Mouse (Mus musculus): ENCODE measurements around the gene Ints2.

DNA sequence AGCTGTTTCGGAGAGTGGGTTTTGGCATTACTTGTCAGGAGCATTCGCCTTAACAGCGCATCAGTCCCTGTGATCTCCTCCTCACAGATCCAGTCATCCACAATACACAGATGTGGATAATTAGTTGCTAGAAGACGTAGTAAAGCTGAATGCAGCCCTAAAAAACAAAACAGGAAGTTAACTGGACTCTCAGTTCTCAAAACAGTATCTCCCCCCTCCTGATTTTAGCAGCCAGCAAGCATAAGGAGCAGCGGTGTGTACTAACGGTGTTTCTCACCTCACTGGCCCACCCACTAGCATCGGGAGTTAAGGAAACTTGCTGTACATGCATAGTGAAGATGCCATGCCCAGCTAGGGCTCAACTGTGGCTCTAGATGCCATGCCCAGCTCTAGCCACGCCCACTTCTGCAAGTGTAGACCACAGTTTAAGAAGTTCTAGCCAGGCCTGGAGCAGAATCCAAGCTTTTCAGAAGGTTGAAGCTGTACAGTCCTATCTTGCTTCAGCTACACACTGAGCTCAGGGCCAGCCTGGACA lies 30.7 kb downstream of the Ints2 start:
- TF ChIP-seq USF1 (IDR thresholded peaks at IDR 0.05; ENCODE audit: low read depth) (no peak), POLR2A (IDR thresholded peaks at IDR 0.05; ENCODE audit: insufficient read length, low read depth) (no peak), E2F4 (IDR thresholded peaks at IDR 0.05; ENCODE audit: insufficient read depth) (no peak), TCF12 (IDR thresholded peaks at IDR 0.05; ENCODE audit: insufficient read depth, poor library complexity, severe bottlenecking) (no peak), POLR2AphosphoS2 (IDR thresholded peaks at IDR 0.05; ENCODE audit: insufficient read length, low read depth) (no peak), CEBPB (IDR thresholded peaks at IDR 0.05; ENCODE audit: insufficient read depth, poor library complexity, severe bottlenecking) (no peak), TCF3 (IDR thresholded peaks at IDR 0.05; ENCODE audit: insufficient read length, low read depth) (no peak), REST (IDR thresholded peaks at IDR 0.05; ENCODE audit: insufficient read depth, insufficient read length) (no peak), MYOD1 (IDR thresholded peaks at IDR 0.05; ENCODE audit: control insufficient read depth in 1 of 3, insufficient read length in 2 of 3, low read depth in 2 of 3) (no peak), SRF (IDR thresholded peaks at IDR 0.05; ENCODE audit: control insufficient read depth, insufficient read length, low read depth) (no peak), MYOG (IDR thresholded peaks at IDR 0.05; ENCODE audit: control insufficient read depth in 1 of 3, insufficient read depth in 1 of 3, insufficient read length in 2 of 3, low read depth in 2 of 3) (no peak), MAX (IDR thresholded peaks at IDR 0.05; ENCODE audit: low read depth) (no peak)
